Mouse (Mus musculus): ENCODE data around the gene Ren1.
A peak's percentile ranks its signal among the peaks of the same experiment; 100 is the strongest.
"Not testable (repeated sequence)": the region's sequence is repeated elsewhere in the genome, so short reads cannot be mapped to it uniquely, and the experiment has no call there.

The Ren1 gene

DNA sequence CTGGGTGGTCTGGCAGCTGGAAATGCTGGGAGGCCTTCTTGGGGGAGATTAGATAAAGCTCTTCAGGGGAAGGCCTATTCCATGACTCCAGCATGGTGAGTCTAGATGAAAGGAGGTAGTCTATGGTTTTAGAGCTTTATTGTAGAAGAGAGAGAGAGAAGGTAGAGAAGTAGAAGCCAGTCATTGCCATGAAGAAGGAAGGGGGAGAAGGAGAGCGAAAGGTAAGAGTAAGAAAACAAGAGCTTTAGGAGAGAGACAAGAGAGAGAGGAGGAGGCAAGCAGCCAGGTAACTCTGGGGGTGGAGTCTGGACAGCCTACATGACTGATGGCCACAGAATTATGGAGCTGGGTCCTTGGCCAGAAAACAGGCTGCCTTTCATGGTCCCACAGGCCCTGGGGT, at the start of gene Ren1:
Ren1 (plus strand) TSS at position 301 of the 400 bp plus-strand sequence.
- DNase-seq (ENCODE audit: low spot score), result no peak

DNA sequence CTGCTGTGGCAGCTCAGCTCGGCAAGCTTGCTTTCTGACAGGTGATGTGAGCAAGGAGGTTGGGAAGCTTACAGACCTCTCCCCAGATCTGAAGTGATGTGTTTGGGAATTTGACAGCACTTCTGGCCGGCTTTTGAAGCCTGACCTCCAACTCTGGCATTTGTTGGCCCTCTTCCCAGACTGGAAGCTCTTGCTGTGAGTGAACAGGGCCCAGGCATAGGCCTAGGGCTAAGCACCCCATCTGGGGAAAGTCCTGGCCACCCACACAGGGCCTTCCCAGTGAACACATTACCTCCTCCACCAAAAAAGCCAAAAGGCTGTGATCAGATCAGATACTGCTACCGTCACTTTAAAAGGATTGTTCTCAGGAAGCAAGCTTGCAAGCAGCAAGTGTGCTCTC, 47.8 kb upstream of the Ren1 start:
- no peak for DNase-seq (ENCODE audit: low spot score)

DNA sequence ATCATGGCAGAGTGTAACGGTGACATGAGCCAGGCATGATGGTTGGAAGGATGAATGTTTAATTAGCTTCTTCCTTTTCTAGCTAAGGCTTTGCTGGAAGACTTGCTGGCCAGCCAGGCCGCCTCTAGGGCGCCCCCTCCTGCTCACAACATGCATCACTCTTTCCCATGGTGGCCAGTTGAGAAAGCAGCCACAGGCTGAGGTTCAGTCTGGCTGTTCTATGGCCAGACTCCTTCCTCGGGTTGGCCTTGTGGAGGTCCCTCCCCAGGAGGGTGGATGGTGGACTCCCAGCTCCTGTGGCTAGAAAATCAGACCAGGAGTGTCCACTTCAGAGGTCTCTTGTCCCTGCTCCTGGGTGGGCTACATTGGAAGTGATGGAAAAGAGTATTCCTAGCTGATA, 43.5 kb upstream of the Ren1 start:
- peak; percentile 82 for DNase-seq (ENCODE audit: low spot score)

- DNase-seq (ENCODE audit: low spot score), result peak; percentile 51
These were observed 43.0 kb upstream of the Ren1 start for GRCm38 (mm10) chr1:133307318-133307717.

GRCm38 (mm10) chr1:133309652-133310267, 40.5 kb upstream of the Ren1 start, which contains the start of gene Golt1a:
Gene Golt1a (plus strand): TSS chr1:133309800.
- DNase-seq (ENCODE audit: low spot score), result peak; percentile 23

GRCm38 (mm10) chr1:133311240-133311639, 39.1 kb upstream of the Ren1 start:
- no peak for DNase-seq (ENCODE audit: low spot score)

DNA sequence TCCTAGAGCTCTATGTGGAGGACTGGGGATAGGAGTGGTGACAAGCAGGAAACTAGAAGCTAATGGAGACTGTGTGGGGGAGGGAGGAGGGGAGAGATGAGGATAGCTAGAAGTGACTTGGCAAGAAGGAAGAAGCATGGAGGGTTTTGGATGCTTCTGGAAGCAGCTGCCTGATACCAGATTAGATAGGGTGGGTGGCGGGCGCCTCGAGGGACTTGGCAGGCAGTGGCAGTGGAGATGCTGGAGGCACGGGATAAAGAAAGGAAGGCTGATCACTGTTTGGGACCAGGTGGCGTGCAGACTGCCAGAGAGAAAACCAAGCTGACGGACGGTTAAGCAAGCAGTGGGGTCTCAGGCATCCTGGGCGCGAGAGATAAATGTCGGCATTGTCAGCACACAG, 38.4 kb upstream of the Ren1 start:
- DNase-seq (ENCODE audit: low spot score), result no peak

DNA sequence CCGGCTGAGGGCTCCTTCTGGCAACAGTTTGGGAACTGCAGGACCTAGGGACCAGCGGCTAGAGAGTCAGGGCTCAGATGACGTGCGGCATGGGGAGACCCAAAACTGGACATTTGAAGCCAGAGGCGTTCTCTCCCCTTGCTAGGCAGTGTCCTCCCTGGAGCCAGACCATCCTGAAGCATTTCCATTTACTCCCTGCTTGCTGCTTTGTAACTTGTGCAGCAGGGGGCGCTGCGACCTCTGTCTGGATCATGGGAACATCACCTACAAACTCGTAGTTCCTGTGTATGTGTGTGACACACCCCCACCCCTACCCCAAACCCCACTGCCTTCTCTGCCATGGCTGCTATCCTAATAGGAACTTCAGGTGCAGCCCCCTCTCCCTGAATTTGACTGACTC, 35.9 kb upstream of the Ren1 start:
- DNase-seq (ENCODE audit: low spot score), result peak; percentile 50

- DNase-seq (ENCODE audit: low spot score), result no peak
These were observed 34.5 kb upstream of the Ren1 start for GRCm38 (mm10) chr1:133315775-133316174.

GRCm38 (mm10) chr1:133316577-133316976, 33.7 kb upstream of the Ren1 start:
- no peak for DNase-seq (ENCODE audit: low spot score)

DNA sequence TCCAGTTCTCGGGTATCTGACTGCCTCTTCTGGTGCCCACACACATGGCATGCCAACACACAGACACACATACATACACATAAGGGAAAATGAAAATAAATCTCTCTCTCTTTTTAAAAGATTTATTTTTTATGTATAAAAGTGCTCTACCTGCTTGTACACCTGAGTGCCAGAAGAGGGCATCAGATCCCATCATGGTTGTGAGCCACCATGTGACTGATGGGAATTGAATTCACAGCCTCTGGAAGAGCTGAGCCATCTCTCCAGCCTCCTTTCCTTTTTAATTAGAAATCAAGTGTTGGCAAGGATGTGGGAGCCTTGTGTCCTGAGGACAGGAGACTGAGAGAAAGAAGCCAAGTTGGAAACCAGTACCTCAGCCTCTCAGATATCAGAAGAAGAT, 33.2 kb upstream of the Ren1 start:
- DNase-seq (ENCODE audit: low spot score), result no peak

- DNase-seq (ENCODE audit: low spot score), result no peak
These were observed 28.9 kb upstream of the Ren1 start, which contains the start of gene Kiss1 for GRCm38 (mm10) chr1:133321267-133321925. Gene Kiss1 (plus strand): TSS chr1:133321875.

DNA sequence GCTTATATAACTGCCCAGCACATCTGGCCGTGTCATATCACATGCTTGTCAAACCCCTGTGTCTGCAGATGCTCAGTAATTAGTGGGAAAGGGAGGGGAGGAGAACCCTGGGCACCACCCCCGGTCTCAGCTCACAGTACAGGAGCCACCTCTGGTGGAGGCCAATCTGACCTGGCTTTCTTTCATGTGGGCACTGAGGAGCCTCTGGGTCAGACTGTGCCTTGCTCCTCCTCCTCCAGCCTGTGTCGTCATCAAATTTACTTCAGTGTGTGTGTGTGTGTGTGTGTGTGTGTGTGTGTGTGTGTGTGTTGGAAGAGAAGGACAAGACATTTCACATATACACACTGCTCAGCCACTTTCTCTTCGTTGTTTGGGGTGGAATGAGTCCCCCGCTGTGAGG, 27.0 kb upstream of the Ren1 start:
- DNase-seq (ENCODE audit: low spot score), result no peak

GRCm38 (mm10) chr1:133325951-133326350, 24.4 kb upstream of the Ren1 start:
- DNase-seq (ENCODE audit: low spot score), result no peak

DNA sequence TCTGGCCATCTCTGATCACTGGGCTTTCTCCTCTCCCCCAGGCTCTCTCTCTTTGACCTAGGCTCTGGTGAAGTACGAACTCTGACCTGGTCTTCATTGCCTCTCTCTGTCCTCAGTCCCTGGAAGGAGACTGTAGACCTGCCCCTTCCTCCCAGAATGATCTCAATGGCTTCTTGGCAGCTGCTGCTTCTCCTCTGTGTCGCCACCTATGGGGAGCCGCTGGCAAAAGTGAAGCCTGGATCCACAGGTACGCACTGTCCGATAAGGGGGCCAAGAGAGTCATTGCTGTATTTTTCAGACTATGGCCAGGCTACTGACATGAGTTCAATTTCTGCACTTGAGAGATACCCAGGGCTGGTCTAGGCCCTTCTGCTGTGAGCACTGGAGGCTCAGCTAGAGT, 23.2 kb upstream of the Ren1 start:
- DNase-seq (ENCODE audit: low spot score), result no peak

DNA sequence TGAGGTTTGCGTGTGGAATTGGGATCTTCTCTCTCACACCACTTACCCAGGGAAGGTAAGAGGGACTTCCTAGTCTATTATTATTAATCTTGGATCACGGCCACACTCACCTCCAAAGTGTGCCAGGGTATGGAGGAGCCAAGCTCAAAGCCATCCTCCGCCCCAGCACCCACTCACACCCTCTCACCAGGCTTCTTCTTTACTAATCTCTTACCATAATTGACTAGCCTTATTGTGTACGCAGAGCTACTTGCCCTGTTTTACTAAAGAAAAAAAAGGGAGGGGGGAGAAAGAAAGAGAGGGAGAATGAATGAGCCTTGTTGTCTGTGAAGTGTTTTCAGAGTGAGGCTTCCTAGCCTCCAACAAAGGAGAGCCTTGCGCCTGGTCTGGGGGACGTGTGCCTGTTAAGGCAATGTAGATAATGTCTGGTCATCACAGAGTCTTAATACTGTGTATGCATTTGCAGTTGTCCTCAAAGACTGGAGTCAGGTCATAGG, 22.0 kb upstream of the Ren1 start:
- no peak for DNase-seq (ENCODE audit: low spot score)

- no peak for DNase-seq (ENCODE audit: low spot score)
These were observed 21.2 kb upstream of the Ren1 start for GRCm38 (mm10) chr1:133328896-133329637.

GRCm38 (mm10) chr1:133329638-133329964, 20.7 kb upstream of the Ren1 start:
- no peak for DNase-seq (ENCODE audit: low spot score)

DNA sequence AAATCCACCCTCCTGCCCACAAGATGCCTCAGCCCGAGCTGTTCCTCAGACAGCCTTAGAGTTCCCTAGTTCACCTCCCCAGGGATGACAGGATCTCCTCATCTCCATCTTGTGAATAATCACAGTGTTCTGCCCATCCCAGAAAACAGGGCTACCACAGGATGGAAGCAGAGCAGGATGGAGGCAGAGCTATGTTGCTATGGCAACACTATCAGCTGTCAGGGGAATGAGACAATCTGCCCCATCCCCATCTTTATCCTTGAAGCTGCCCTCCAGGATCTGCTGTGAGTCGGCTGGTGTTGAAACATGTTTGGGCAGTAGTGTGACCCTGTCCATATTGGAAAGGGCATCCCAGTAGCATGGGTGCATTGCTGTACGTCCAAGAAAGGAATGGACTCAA, 19.2 kb upstream of the Ren1 start:
- DNase-seq (ENCODE audit: low spot score), result no peak

GRCm38 (mm10) chr1:133332656-133333430, 17.5 kb upstream of the Ren1 start:
- no peak for DNase-seq (ENCODE audit: low spot score)

- DNase-seq (ENCODE audit: low spot score), result no peak
These were observed 16.4 kb upstream of the Ren1 start for GRCm38 (mm10) chr1:133333937-133334336.

GRCm38 (mm10) chr1:133340403-133340802, 9.9 kb upstream of the Ren1 start:
- DNase-seq (ENCODE audit: low spot score), result not testable (repeated sequence)
